Mouse (Mus musculus) hematopoietic stem cell, adult 5-6 weeks (primary cell): ENCODE results near the gene Gm28053. TPM values are rescaled to one million over a fixed set of nuclear protein-coding genes. Genes with fewer than 3 reads are reported as not detected.
A peak's percentile ranks its signal among the peaks of the same experiment; 100 is the strongest.

Experiments used
- ATAC-seq, 2 experiments: fragments of 125-278 bp in 1 of 2; replicated peaks in 1 of 2; 2 replicates each; pipeline ENCODE4 v1.8.0; 2016 to 2017; ENCODE audit warnings: inconsistent platforms in 2 of 2, mild to moderate bottlenecking in 2 of 2, moderate number of reproducible peaks in 2 of 2, low read depth in 1 of 2, moderate TSS enrichment in 1 of 2; ENCODE audit not compliant: low FRiP score in 2 of 2, poor library complexity in 2 of 2, severe bottlenecking in 2 of 2, insufficient read depth in 1 of 2, low TSS enrichment in 1 of 2
- total RNA-seq: library from RNA; stranded (forward); fragments of 172-1452, 232-1000 nt; gene quantifications from 2 replicates; pipeline ENCODE4 v1.2.3, GENCODE M21; 2017

The Gm28053 gene
- total RNA-seq, 1 experiment from 2014 or later = 477 TPM

DNA sequence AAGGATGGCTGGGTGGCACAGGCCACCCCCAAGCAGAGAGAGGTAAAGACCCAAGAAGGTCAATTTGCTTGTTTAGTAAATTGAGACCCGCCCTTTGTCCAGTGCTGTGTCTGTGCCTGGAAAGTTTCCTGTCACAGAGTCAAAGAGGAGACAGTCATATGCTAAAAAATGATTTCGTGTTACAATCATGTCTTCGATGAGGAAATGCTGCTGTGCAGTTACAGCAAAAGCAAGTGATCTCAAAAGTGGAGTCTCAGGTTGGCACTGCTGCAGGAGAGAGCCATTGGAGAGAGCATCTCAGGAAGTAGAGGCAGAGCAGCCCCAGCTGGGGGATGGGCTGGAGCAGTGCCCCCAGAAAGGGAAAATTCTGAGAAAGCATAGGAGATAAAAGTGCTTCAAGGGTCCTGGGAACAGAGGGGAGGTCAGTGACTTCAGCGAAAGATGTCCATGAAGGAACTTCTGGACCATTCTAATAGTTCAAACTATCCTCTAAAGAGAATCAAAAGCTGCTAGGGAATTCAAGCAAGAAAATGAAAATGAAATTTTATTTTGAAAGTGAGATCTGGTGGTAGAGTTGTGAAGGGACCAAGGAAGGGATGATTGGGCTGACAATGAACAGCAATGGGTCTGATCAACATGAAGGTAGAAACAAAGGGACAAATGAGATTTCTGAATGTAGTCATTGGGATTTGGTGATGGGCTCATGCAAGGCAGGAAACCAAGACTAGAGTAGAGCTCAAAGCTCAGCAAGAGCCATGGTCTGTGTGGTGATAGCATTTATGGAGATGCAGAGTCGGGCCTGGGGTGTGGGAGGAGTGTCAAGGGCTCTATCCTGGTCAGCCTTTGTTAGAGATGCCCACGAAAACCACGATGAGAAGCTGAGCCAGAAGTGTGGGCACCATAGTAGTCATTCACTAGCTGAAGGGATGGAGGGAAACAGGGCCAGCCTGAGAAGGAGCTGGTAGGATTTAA, 32.4 kb upstream of the Gm28053 start:
- ATAC-seq = no peak

DNA sequence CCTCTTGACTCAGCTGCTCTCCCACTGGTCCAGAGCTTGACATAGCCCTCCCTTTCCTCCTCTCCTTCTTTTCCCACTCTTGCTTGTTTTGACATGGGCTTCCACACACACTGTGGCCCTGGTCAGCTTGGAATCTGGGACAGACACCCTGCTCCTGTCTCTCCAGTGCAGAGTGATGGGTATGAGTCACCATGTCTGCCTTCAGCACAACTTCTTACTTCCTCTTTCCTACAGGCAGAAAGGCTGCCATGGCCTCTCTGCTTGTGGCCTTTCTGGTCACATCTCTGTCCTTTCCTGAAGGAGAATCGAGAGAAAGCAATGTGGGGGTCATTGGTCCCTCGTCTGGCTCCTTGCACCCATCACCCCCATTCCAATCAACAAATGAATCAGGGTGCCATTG, 31.3 kb upstream of the Gm28053 start:
- peak; percentile 60 to 62 for ATAC-seq

DNA sequence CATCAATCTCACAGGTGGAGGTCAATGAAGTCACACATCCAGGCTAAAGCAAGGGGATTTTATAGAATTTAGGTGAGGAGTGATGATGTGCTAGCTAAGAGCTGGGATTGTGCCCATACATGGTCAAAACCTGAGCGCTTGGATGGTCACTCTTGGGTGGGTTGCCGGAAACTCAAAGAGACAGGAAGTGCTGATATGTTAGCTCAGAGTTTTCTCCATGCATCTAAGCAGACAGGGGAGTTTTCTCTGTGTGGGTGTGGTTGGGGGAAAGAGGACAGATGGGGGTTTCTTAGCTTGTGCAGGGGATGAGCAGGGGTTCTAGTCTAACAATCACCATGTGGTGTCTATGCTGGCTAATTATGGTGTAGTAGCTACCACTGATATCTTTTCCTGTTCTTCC, 29.1 kb upstream of the Gm28053 start:
- ATAC-seq = no peak

DNA sequence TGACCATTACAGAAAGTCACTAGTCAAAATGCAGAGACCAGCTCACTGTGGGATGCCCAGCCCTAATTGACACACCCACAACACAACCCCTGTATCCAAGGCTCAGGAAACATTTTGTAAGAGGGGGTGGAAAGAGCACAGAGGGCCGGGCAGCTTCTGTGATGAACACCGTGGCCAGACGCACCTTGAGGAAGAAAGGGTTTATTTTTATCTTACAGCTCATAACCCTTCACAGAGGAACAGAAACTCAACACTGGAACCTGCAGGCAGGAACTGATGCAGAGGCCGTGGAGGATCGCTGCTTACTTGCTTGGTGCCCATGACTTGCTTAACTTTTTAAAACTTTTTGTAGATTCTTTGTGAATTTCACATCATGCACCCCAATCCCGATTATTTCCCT, 25.4 kb upstream of the Gm28053 start:
- ATAC-seq = no peak

DNA sequence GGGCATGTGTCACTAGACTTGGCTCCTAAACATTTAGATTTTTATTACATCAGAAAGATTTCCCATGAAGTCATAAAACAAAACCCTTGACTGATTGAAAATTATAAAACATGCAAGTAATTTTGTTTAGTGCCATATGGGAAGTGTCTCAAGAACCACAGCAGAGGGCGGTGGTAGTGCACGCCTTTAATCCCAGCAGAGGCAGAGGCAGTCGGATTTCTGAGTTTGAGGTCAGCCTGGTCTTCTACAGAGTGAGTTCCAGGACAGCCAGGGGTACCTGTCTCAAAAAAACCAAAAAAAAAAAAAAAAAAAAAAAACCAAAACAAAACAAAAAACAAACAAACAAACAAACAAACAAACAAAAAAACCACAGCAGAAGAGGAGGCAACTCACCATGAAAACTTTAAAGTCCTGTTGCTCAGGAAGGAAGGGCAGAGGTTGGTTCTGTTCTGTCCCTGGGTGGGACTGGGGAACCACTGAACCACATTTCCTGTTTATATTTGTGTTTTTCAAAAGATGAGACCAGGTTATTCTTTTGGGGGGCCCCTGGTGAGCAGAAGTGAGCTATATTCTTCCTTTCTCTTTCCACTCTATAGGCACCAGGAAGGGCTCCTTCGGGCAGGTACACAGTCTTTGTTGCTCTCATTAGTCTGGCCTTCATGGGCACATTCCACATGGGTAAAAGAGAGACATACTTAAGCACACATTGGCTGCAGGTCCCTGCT, 21.4 kb upstream of the Gm28053 start:
- ATAC-seq = no peak

DNA sequence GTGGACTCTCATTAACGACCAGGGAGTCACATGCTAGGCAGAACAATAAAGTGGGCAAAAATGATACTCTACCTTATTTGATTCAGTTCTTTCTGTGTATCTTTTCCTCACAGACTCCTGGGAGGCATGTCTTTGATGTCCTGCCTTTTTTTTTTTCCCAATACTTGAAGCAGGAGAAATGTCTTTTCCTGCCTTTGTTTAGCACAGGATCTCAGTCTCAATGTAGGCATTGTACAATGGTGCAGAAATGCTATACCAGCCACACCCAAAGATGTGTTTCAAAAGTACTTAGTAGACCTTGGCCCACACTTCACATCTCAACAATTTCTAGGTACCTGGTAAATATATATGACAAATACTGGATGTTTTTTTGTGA, 20.9 kb upstream of the Gm28053 start:
- ATAC-seq = no peak

DNA sequence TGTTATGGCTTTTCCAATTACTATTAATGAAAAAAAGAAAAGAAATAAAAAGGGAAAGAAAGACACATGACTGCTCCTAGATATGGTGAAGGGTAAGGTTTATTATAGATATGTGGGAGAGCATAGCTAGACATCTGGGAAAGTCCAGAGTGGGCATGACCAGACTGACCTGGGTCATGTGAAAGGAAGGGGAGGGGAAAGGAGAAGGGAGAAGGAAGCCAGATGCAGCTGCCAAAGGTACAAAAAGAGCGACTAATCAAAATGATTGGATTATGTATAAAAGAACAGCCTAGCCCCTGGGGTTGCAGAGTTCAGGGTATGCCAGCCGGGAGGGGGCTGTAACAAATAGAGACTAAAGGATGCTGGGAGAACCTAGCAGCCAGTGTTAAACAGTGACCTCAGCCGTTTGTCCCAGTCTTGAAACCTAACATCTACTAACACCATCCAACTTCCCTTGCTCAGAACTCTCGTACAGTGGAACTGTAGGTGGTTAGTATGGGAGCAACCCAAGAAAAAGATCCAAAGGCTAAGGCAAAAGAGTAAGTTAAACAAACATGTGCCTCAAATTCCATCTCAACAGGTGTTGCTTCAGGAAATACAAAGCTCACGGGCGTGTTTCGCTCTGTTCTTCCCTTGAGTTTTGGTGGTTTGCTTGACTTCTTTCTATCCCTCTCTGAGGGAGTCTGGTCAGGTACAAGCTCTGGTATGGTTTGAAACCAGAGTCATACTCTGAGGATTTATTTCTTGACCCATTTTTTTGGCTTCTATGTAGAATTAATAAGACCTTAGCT, 20.1 kb upstream of the Gm28053 start:
- no peak for ATAC-seq

- ATAC-seq = peak; percentile 65 to 68
These were observed 19.5 kb upstream of the Gm28053 start for GRCm38 (mm10) chr6:48698888-48699287.

DNA sequence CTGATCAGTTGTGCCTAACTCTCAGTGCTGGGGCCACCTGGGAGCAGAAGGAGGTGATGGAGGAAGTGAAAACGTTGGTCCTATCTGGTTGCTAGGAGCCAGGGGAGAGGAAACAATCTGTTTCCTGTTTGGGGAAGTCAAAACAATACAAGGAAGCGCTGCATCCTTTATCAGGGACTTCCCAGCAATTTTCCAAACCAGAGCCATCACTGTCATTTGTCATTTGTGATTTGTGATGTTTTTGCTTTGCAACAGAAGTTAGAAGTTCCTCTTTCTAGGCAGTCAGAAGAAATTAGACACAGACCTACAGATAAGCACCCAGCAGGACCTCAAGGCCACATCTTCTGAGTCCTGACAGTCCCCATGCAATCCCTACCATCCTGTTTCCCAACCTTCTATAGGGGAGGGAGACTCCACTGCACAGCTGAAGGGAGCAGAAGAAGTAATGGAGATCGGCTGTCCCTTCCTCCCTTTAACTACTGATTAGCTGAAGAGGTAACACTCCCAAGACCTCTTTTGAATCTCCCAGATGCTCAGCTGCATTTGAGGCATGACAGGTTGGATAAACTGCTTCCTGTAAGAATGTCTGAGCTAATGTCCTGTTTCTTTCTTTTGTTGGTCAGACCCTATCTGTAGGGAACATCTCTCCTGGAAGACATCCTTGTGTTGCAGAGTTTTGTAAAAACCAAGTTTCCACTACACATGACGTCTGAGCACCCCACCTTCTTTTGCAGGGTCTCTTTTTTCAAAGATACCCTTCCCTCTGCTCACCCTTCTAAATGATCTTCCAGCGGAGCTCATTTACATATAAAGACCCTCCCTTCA, 17.9 kb upstream of the Gm28053 start:
- ATAC-seq = peak; percentile 77 to 78

DNA sequence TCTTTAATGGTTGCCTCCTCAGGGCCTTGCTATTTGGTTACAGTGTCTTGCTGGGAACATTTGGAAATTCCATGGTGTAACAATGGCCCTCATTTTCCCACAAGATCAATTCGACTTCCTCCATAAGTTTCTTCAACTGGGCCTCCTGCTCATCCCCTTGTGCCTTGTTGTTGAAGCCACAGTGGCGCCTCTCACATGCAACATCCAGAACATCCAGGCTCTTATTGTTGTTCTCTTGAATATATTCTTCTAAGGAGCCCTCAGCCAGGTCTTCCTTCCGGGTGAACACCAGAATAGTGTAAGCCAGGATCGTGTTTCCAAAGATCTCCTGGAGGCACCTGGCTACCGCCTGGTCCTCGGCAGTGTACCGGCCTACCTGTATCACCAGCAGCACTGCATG, 16.3 kb upstream of the Gm28053 start:
- ATAC-seq = no peak

DNA sequence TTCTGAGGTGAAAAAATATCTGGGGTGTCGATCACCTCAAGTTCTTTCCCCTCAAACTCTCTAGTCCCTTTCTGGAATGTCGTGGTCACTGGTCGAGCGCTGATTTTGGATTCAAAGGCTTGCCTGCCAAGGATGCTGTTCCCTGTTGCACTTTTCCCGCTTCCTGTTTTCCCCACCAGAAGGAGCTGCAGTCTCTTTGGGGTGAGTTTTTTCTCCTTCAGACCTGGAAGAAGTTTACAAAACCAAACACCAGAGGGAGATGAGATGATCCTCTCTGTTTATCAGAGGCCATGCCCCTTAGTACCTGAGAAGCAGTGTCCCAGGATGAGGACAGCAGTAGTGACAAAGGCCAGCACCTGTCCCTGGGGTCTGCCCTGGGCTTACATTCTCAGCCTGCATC, 15.8 kb upstream of the Gm28053 start:
- ATAC-seq = no peak

DNA sequence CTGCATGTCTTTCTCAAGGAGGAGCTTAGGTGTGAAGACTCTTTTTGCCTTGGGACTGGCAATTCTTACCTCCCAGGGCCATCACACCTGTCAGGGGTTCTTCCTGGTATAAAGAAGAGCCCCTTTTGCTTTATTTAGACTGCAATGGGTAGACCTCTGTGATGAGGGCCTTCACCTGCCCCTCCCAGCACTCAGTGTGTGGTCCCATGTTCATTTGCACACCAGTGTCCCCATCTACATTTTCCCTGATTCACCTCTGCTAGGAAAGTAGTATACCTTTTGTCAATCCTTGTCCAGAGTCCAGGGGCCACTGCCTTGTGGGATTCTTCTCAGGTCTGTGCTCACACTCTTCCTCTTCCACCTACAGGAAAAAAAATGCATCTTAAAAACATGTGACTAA, 14.3 kb upstream of the Gm28053 start:
- ATAC-seq = no peak

DNA sequence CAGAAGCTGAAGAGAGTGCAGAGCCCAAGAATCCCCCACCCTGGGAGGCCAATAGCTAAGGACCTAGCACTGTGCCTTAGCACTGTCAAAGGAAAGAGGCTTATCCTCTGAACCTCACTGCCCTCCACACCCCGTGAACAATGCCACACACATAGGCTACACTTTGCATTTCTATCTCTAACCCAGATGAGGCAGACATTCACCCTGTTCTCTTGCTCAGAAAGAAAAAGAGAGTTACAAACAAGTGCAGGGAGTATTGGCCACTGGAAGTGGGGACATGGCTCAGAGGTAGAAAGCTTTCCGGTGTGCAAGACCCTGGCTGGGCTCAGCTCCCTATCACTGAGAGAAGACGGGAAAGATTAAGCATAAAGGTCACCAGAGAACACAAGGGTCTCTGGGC, 12.3 kb upstream of the Gm28053 start:
- no peak for ATAC-seq

- no peak for ATAC-seq
These were observed 1.9 kb downstream of the Gm28053 start for GRCm38 (mm10) chr6:48720326-48720725.

GRCm38 (mm10) chr6:48723468-48723867, 5.1 kb downstream of the Gm28053 start:
- no peak for ATAC-seq

GRCm38 (mm10) chr6:48725476-48725875, 7.1 kb downstream of the Gm28053 start:
- ATAC-seq = peak; percentile 51 to 61; a peak in 3 of 4 replicates

DNA sequence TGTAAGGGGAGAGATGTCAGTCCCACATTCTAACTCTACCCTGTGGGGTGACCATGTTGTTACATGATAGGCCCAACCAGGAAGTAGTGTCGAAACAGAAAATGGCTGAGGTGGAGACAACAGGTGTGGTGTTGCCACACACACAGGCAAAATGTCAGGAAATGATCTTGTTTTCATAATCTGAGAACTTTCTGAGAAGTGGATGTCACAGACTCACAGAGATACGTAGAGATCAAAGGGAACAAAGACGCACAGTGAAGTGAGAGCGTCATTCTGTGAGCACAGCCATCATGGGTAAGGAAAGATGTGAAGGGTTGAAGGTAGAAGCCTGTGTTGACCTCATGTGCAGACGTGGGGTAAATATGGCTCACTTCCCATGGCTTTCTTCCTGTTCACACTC, 9.4 kb downstream of the Gm28053 start:
- no peak for ATAC-seq
